Mouse (Mus musculus): ENCODE data around the gene Gm4881. TPM values are rescaled to one million over a fixed set of nuclear protein-coding genes. Genes with fewer than 3 reads are reported as not detected.

The Gm4881 gene
- polyA plus RNA-seq, 1 experiment, result not detected

DNA sequence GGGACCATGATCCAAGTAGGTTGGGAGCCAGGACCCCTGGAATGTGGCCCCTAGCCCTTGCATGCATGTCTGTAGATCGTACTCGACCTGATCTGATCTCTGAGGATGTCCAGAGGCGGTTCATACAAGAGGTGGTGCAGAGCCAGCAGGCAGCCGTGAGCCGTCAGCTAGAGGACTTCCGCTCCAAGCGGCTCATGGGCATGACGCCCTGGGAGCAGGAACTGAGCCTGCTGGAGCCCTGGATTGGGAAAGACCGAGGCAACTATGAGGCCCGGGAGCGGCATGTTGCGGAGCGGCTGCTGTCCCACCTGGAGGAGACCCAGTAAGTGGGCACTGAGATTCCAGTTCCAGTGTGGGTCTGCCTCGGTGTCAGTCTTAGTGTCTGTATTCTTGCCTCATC, 31.8 kb downstream of the Gm4881 start:
- no peak for TF ChIP-seq GATA1 (IDR thresholded peaks at IDR 0.05; ENCODE audit: low read length)

GRCm38 (mm10) chr7:24907211-24907748, 37.0 kb downstream of the Gm4881 start:
- TF ChIP-seq GATA1 (IDR thresholded peaks at IDR 0.05; ENCODE audit: low read length), result no peak

DNA sequence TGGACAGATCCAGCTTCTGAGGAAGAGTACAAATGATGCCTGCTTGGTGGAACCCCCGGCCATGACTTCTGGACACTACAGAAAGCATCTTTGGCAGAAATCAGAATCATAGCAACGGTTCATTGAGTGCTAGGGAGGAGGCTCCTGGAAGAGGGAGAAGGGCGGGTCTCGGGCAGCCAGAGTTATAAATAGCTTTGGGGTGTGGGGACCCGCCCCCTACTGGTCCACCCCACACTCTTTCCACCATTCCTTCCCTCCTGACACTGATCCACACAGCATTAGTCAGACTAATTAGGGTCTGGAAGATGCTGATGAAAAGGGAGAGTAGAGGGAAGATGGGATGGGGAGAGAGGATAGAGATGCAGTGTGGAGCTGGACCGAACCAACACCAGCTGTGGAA, 37.7 kb downstream of the Gm4881 start:
- no peak for TF ChIP-seq GATA1 (IDR thresholded peaks at IDR 0.05; ENCODE audit: low read length)

DNA sequence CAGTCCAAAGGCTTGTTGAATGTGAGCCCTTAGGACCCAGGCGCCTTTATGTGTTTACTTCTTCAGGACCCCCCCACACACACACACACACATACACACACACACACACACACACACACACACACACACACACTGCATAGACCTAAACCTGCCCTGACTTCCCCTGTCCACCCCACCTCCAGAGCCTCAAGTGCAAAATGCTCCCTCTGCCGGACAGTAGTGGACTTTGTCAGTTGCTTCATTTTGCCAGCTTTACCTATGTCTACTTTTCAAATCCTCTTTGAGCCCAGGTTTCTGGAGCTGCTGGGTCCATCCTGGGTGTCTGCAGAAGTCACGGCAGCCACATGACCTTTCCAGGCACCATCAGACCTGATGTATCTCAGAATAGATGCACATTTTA, 39.4 kb downstream of the Gm4881 start:
- no peak for TF ChIP-seq GATA1 (IDR thresholded peaks at IDR 0.05; ENCODE audit: low read length)

- no peak for TF ChIP-seq GATA1 (IDR thresholded peaks at IDR 0.05; ENCODE audit: low read length)
These were observed 40.2 kb downstream of the Gm4881 start for GRCm38 (mm10) chr7:24904070-24904483.

- TF ChIP-seq GATA1 (IDR thresholded peaks at IDR 0.05; ENCODE audit: low read length), result no peak
These were observed 40.9 kb downstream of the Gm4881 start for GRCm38 (mm10) chr7:24903444-24903825.

- TF ChIP-seq GATA1 (IDR thresholded peaks at IDR 0.05; ENCODE audit: low read length), result no peak
These were observed 41.5 kb downstream of the Gm4881 start, which contains the start of gene Arhgef1 for GRCm38 (mm10) chr7:24902630-24903443. TSS of gene Arhgef1 (plus strand) at chr7:24902912.

DNA sequence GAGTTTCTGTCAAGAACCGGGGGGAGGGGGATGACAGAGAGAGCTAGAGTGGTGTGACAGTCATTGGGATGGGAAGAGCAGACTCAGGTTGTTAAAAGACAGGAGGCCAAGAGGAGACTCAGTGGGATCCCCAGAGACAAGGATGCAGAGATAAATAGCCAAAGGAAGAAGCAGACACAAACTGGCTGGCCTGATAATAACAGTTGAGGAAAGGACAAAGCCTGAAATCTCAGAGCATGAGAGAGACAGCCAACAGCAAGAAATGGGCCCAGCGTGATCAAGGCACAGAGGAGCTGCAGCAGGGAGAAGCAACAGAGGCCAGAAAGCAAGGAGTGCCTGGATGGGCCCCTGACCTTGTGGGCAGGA, 42.0 kb downstream of the Gm4881 start:
- no peak for TF ChIP-seq GATA1 (IDR thresholded peaks at IDR 0.05; ENCODE audit: low read length)

- no peak for TF ChIP-seq GATA1 (IDR thresholded peaks at IDR 0.05; ENCODE audit: low read length)
These were observed 42.5 kb downstream of the Gm4881 start for GRCm38 (mm10) chr7:24901842-24902241.

DNA sequence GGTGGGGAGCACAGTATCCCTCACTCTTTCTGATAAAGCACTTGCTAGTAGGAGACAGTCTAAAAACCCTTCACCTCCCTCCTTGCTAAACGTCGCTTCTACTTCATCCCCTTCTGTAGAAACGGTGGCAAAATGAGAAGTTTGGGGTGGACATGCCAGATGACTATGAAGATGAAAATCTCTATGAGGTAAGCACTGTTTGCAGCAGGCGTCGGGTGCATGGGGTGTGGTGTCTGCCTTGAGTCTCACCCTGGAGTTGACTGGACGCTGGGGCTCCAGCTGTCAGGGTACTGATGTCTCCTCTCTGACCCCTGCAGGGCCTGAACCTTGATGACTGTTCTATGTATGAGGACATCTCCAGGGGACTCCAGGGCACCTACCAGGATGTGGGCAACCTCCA, 43.2 kb downstream of the Gm4881 start:
- TF ChIP-seq GATA1 (IDR thresholded peaks at IDR 0.05; ENCODE audit: low read length), result no peak

GRCm38 (mm10) chr7:24897959-24898358, 46.3 kb downstream of the Gm4881 start:
- no peak for TF ChIP-seq GATA1 (IDR thresholded peaks at IDR 0.05; ENCODE audit: low read length)

- TF ChIP-seq GATA1 (IDR thresholded peaks at IDR 0.05; ENCODE audit: low read length), result no peak
These were observed 47.1 kb downstream of the Gm4881 start, which contains the start of gene Cd79a for GRCm38 (mm10) chr7:24897224-24897623. TSS of gene Cd79a (plus strand) at chr7:24897381.

GRCm38 (mm10) chr7:24896269-24896668, 48.0 kb downstream of the Gm4881 start:
- no peak for TF ChIP-seq GATA1 (IDR thresholded peaks at IDR 0.05; ENCODE audit: low read length)

- TF ChIP-seq GATA1 (IDR thresholded peaks at IDR 0.05; ENCODE audit: low read length), result no peak
These were observed 52.1 kb downstream of the Gm4881 start for GRCm38 (mm10) chr7:24892125-24892583.

- no peak for TF ChIP-seq GATA1 (IDR thresholded peaks at IDR 0.05; ENCODE audit: low read length)
These were observed 52.8 kb downstream of the Gm4881 start for GRCm38 (mm10) chr7:24891241-24892124.
